Mouse (Mus musculus) stomach, postnatal 0 days (tissue): ENCODE data around the gene Lipc. TPM values are rescaled to one million over a fixed set of nuclear protein-coding genes. Genes with fewer than 3 reads are reported as not detected.
A peak's percentile ranks its signal among the peaks of the same experiment; 100 is the strongest.

Source experiments
- ATAC-seq: fragments of 200-750 bp; cut with Nextera tagmentation; 2 replicates; pipeline ENCODE4 v1.8.0; 2017; ENCODE audit not compliant: low FRiP score, low TSS enrichment
- DNase-seq: peaks from one replicate; pipeline ENCODE4 v3.0.0-alpha.2; 2016; ENCODE audit warnings: low spot score
- H3K27ac ChIP-seq: fragments of 300-500 bp; sonication (generic); replicated peaks from 2 replicates; pipeline ENCODE4 v1.5.1; 2014; ENCODE audit warnings: mild to moderate bottlenecking, control low read depth
- H3K27me3 ChIP-seq: fragments of 300-500 bp; sonication (generic); 2 replicates; pipeline ENCODE4 v1.6.1; 2014; ENCODE audit warnings: low read length; ENCODE audit not compliant: control insufficient read depth, insufficient read depth
- H3K36me3 ChIP-seq: fragments of 300-500 bp; sonication (generic); 2 replicates; pipeline ENCODE4 v1.6.1; 2014; ENCODE audit warnings: low read length, mixed read lengths; ENCODE audit not compliant: control insufficient read depth, insufficient read depth
- H3K4me1 ChIP-seq: fragments of 300-500 bp; sonication (generic); replicated peaks from 2 replicates; pipeline ENCODE4 v1.6.1; 2014; ENCODE audit warnings: antibody characterized with exemption; ENCODE audit not compliant: control insufficient read depth, insufficient read depth
- H3K4me2 ChIP-seq: fragments of 300-500 bp; sonication (generic); replicated peaks from 2 replicates; pipeline ENCODE4 v1.6.1; 2014; ENCODE audit warnings: low read depth, mild to moderate bottlenecking, control low read depth, moderate library complexity
- H3K4me3 ChIP-seq: fragments of 300-500 bp; sonication (generic); 2 replicates; pipeline ENCODE4 v1.5.1; 2014; ENCODE audit warnings: low read depth, low read length, control low read depth
- H3K9ac ChIP-seq: fragments of 300-500 bp; sonication (generic); 2 replicates; pipeline ENCODE4 v1.6.1; 2014; ENCODE audit warnings: mild to moderate bottlenecking, low read length, control low read depth, mixed read lengths
- H3K9me3 ChIP-seq: fragments of 300-500 bp; sonication (generic); 2 replicates; pipeline ENCODE4 v1.6.1; 2016; ENCODE audit warnings: low read length; ENCODE audit not compliant: control insufficient read depth
- CTCF ChIP-seq: IDR thresholded peaks from 2 replicates; pipeline ENCODE4 v1.5.1; 2016; ENCODE audit warnings: antibody characterized with exemption, low read depth, mild to moderate bottlenecking, moderate library complexity
- EP300 ChIP-seq: optimal IDR thresholded peaks from 2 replicates; pipeline ENCODE3; 2016; ENCODE audit warnings: antibody characterized with exemption
- WGBS: fragments of 180-500 bp; shearing (Covaris S2); extraction: QIAGEN DNeasy Blood & Tissue Kit; methylation state at CpG from one replicate; pipeline ENCODE4 v1.1.7; 2014; 5-methylcytosine and 5-hydroxymethylcytosine counted together
- polyA plus RNA-seq: library from polyadenylated mRNA; unstranded; fragments of >200 nt; fragmentation: Nextera tagmentation; extraction: Ambion mirVana; gene quantifications from 2 replicates; pipeline ENCODE4 v1.2.1, GENCODE M21; 2015

The Lipc gene
- polyA plus RNA-seq, 1 experiment from 2014 or later: 1.2 TPM

DNA sequence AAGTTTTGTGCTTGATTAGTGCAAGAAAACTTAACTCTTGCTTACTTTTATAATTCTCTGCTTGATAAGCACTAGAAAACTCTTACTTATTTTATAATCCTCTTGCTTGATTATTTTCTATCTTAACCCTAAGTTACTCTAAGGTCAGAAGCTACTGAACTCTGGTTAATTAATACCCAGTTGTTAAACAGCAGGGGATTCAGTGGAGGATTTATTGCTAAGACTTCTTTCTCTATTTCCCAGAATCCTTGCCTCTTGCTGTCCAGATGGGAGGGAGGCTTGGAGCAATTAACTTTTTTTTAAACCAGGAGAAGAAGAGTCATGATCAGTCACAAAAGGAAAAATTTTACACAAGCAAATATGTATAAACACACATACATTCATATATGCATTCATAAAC, 21.3 kb upstream of the Lipc start:
- Histone ChIP-seq H3K27ac (no peak overlapping the region), H3K9me3 (no peaks in the 10 kb centered on the region), H3K4me1 (no peaks in the 10 kb centered on the region), H3K9ac (no peak overlapping the region), H3K4me2 (no peak overlapping the region), H3K4me3 (no peak overlapping the region), H3K36me3 (no peaks in the 10 kb centered on the region), H3K27me3 (no peaks in the 10 kb centered on the region)
- TF ChIP-seq CTCF (no peak), EP300 (no peak)
- no peak for ATAC-seq
- DNase-seq: no peak

DNA sequence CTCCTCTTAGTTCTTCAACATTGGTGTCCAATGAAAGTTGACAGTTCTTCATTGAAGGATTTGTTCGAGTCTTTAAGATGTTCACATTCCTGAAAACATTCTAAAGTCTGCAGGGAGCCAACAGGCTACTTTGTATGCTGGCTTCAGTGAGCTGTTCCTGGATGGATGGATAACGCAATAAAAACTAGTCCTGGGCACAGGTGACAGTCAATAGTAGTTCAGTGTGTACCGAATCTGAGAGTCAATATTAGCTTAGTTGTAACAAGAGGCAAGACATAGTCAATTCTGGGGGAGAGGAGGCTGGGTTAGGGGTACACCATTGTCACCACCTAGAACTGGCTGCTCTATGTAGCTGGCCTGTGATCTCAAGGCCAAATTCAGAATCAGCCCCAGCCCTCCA, 17.2 kb upstream of the Lipc start:
- ATAC-seq: no peak
- no peak overlapping the region for H3K4me2 ChIP-seq

GRCm38 (mm10) chr9:70965999-70966994, 14.3 kb upstream of the Lipc start:
- 67% methylated on average over 17 of the region's 17 CpGs for WGBS
- Histone ChIP-seq H3K4me2 (no peak overlapping the region), H3K9ac (no peak overlapping the region), H3K4me3 (no peak overlapping the region), H3K4me1 (no peaks in the 10 kb centered on the region), H3K36me3 (no peaks in the 10 kb centered on the region), H3K9me3 (no peaks in the 10 kb centered on the region), H3K27ac (no peak overlapping the region), H3K27me3 (no peaks in the 10 kb centered on the region)
- no peak for DNase-seq
- TF ChIP-seq CTCF (peak; percentile 37), EP300 (no peak)
- no peak for ATAC-seq

More for the DNA sequence above, 17.2 kb upstream of the Lipc start:
- TF ChIP-seq EP300: no peak
- H3K9ac ChIP-seq: no peak overlapping the region
- no peak overlapping the region for H3K27ac ChIP-seq
- no peaks in the 10 kb centered on the region for H3K4me1 ChIP-seq
- WGBS: 56% methylated on average over 3 of the region's 3 CpGs
- no peak overlapping the region for H3K4me3 ChIP-seq
- H3K36me3 ChIP-seq: no peaks in the 10 kb centered on the region
- H3K9me3 ChIP-seq: no peaks in the 10 kb centered on the region
- no peaks in the 10 kb centered on the region for H3K27me3 ChIP-seq
- DNase-seq: no peak

DNA sequence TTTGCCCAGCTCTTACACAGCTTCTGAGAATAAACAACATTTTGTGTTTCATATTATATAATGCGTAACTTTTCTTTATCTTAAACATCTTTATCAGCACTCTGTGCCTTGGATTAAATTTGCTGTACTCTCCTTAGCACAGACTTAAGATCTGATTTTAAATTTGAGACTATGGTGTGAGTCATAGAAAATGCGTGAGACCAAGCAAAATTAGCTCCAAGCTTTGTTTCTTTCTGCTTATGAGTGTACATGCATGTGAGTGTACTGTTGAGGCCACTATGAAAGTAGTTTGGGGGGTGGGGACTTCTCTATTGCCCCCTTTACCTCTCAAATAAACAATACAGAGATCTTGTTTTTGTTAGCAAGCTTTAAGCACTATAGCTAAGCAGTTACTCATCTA, 13.4 kb upstream of the Lipc start:
- no peak overlapping the region for H3K9ac ChIP-seq
- 80% methylated on average over 2 of the region's 2 CpGs for WGBS
- H3K27me3 ChIP-seq: no peaks in the 10 kb centered on the region
- no peak overlapping the region for H3K27ac ChIP-seq
- H3K36me3 ChIP-seq: no peaks in the 10 kb centered on the region
- ATAC-seq: no peak
- H3K4me2 ChIP-seq: no peak overlapping the region
- H3K4me1 ChIP-seq: no peaks in the 10 kb centered on the region
- no peak for TF ChIP-seq EP300
- no peak for TF ChIP-seq CTCF
- no peaks in the 10 kb centered on the region for H3K9me3 ChIP-seq
- H3K4me3 ChIP-seq: no peak overlapping the region
- DNase-seq: no peak

GRCm38 (mm10) chr9:70965011-70965410, 13.0 kb upstream of the Lipc start:
- Histone ChIP-seq H3K4me2 (no peak overlapping the region), H3K4me1 (no peaks in the 10 kb centered on the region), H3K27ac (no peak overlapping the region), H3K9me3 (no peaks in the 10 kb centered on the region), H3K36me3 (no peaks in the 10 kb centered on the region), H3K27me3 (no peaks in the 10 kb centered on the region), H3K4me3 (no peak overlapping the region), H3K9ac (no peak overlapping the region)
- DNase-seq: no peak
- TF ChIP-seq EP300 (no peak), CTCF (no peak)
- WGBS: 67% methylated on average over 4 of the region's 4 CpGs
- ATAC-seq: no peak

DNA sequence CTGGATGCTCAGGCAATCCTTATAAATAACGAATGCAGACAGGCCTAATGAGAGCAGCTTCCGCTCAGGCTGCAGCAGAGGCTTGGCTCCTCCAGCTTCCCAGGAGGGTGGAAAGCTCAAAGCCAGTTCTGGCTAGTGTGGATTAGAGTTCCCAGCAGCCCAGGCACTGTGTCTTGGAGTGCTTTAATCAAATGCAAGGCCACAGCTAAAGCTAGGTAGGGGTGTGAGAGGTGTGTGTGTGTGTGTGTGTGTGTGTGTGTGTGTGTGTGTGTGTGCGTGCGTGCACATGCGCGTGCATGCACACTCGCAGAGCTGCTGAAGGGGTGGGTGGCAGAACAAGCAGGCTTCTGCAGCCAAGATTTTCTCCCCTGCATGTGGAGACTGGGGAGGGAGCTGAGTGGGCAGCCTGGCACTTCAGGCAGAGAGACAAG, 11.4 kb upstream of the Lipc start:
- no peaks in the 10 kb centered on the region for H3K9me3 ChIP-seq
- no peak overlapping the region for H3K9ac ChIP-seq
- ATAC-seq: no peak
- H3K4me2 ChIP-seq: no peak overlapping the region
- H3K4me3 ChIP-seq: no peak overlapping the region
- 79% methylated on average over 7 of the region's 7 CpGs for WGBS
- no peaks in the 10 kb centered on the region for H3K4me1 ChIP-seq
- H3K27ac ChIP-seq: no peak overlapping the region
- H3K27me3 ChIP-seq: no peaks in the 10 kb centered on the region
- TF ChIP-seq CTCF (no peak), EP300 (no peak)
- no peaks in the 10 kb centered on the region for H3K36me3 ChIP-seq
- DNase-seq: no peak
